Mouse (Mus musculus): ENCODE data around the gene Mfsd7a. TPM values are rescaled to one million over a fixed set of nuclear protein-coding genes. Genes with fewer than 3 reads are reported as not detected.
"Not testable (repeated sequence)": the region's sequence is repeated elsewhere in the genome, so short reads cannot be mapped to it uniquely, and the experiment has no call there.

The Mfsd7a gene
- 1 to 10 TPM; 1.3 to 1.6 TPM for total RNA-seq (2021)
- long read RNA-seq, experiment 1, partial matches to known transcripts, result 1 of 2 reads
- long read RNA-seq, experiment 1, other reads (novel, unspliced or antisense), result 1 of 2 reads
- long read RNA-seq, experiment 2, partial matches to known transcripts, result 0 of 1 reads
- long read RNA-seq, experiment 2, other reads (novel, unspliced or antisense), result 0 of 1 reads

DNA sequence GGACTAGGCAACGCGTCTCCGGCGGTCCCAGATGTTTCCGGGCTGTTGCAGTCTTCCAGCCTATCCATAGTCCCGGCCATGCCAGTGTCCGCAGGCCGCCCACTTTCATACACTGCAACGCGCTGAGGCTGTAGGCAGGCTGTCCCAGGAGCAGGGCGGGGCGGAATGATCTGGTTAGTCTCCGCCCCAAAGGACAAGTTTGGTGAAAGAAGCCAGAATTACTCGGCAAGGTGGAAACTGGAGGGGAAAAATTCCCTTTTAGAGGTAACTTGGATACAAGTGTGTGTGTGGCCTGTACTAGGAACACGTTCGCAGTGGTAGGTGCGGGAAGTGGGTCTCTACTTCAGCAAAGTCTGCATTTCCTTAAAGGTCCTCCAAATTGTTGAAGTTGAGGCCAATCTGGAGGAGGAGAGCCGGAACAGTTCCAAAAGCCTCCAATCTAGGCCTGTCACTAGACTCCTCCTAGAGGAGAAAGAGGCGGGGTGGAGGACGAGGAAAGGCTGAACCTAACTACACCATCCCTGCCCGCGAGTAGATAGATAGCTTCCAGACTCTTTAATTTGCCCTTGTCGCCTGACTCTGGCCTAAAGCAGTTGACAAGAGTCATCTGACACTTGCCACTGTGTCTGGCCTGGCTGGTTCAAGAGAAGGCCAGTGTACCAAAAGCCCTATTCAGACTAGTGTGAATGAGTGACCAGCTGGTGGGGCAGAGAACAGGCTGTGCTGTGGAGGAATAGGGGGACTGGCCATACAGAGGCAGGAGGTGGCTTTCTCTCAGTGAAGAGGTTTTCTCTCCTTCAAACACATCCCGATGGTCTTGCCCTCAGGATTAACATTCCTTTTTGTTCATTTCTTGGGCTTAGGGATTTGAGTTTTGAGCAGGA lies at the start of gene Mfsd7a:
Gene Mfsd7a (minus strand): TSS at position 107 of the 884 bp plus-strand sequence.
- peak; percentile 81 for DNase-seq
- intact Hi-C loops (cut with DNase I; ENCODE audit: low total_unique reads), result no loop called here

DNA sequence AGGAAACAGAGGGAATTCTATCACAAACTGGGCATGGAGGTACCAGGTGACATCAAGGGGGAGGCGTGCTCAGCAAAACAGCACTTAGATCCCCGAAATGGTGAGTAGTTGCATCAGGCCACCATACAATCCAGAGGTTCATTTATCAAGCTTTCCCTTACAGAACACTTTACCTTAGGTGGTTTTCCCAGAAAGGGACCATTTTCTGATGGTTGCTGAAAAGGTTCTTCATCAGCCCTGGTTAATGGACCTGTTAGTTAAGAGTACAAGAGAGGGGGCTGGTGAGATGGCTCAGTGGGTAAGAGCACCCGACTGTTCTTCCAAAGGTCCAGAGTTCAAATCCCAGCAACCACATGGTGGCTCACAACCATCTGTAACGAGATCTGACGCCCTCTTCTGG lies 37.5 kb upstream of the Mfsd7a start:
- DNase-seq; intact Hi-C loops (cut with DNase I; ENCODE audit: low total_unique reads): not testable (repeated sequence)

- intact Hi-C loops (cut with DNase I; ENCODE audit: low total_unique reads), result no loop called here
- DNase-seq, result no peak
These were observed 36.5 kb upstream of the Mfsd7a start for GRCm38 (mm10) chr5:108485239-108485638.

DNA sequence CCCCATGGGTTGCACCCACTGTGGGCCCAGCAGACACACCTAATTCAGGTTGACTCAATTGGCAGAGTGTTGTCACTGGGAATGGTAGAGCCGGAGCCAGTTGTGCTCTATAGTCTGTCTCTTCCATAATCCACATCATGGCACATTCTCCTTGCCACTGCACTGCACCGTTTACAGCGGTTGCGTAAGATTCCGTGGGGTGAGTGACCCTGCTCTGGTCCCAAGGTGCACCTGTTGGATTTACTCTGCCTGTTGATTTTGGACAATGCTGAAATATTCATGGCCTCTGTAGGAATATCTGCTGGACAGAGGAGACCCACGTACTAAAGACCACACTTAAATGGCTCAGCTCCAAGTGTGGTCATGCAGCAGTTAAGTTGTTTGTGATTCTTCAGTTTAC lies 34.3 kb upstream of the Mfsd7a start:
- DNase-seq, result no peak
- intact Hi-C loops (cut with DNase I; ENCODE audit: low total_unique reads), result no loop called here

DNA sequence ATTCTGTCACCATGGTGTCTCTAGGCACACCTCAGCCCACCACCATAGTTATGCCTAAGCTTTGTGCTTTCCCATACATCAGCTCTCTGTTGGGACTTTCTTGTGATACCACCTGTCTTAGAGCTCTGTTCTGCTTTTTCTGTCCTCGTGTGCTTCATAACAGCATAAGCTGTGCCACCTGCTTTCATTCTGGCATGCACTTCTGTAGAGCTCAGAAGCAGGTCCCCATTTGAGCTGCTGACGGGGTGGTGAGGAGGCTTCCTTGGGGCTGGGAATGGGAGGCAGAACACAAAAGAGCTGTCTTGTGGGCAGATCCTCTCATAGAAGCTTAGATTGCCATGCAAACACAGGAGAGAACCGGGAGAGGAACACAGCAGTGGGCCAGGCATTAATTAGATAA lies 27.3 kb upstream of the Mfsd7a start:
- intact Hi-C loops (cut with DNase I; ENCODE audit: low total_unique reads), result no loop called here

DNA sequence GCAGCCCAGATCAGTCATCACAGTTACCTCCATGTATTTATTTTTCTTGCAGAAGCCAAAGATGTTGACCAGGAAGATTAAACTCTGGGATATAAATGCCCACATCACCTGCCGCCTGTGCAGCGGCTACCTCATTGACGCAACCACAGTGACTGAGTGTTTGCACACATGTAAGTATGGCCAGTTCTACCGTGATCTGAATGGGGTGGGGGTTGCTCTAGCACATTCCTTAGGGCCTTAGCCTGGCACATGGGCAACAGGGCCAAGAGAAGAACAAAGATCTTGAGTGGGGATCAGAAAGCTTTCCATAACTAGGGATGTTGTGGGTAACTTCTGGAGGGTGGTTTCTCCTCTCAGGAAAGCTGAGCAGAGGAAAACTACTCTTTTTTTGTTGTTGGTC lies 25.0 kb upstream of the Mfsd7a start:
- intact Hi-C loops (cut with DNase I; ENCODE audit: low total_unique reads), result no loop called here

More for the DNA sequence above, 27.3 kb upstream of the Mfsd7a start:
- DNase-seq, result no peak

DNA sequence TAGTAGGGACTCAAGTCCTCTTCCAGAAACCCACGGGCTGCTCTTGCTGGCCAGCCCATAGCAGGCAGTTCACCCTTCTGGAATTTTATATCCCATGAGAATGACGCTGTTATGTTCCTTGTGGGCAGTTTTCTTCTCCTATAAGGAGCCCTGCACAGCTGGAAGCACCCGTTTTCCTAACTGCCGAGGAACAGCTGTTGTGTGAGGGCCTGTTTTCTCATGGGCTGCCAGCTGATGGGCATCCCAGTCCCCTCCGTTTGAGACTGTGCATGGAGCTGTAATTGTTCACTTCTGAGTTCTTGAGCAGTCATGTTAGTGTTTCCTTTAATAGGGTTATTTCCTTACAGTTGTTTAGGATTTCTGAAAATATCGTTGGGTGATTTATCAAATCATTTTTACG lies 20.9 kb upstream of the Mfsd7a start:
- no peak for DNase-seq
- intact Hi-C loops (cut with DNase I; ENCODE audit: low total_unique reads), result no loop called here

More for the DNA sequence above, 25.0 kb upstream of the Mfsd7a start:
- no peak for DNase-seq

DNA sequence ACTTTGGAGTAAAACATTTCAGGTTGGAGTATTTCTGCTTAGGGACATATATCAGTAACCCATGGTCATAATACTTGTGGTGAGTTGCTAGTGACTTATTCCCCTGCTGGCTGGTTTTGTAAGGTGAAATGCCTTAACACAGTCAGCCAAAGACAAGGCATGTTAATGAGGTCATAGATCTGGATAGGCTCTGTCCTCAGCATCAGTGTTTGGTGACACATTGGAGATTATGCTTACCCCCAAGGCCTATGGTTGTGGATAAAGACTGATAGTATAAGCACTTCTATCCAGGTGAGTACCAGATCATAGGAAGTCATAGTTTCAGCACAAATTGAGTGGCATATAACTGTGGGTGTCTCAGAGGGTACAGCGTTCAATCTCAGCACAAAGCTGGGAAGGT lies 18.0 kb upstream of the Mfsd7a start:
- intact Hi-C loops (cut with DNase I; ENCODE audit: low total_unique reads), result no loop called here
- no peak for DNase-seq

- intact Hi-C loops (cut with DNase I; ENCODE audit: low total_unique reads), result no loop called here
These were observed 16.6 kb upstream of the Mfsd7a start for GRCm38 (mm10) chr5:108465131-108465891.

GRCm38 (mm10) chr5:108462446-108462845 lies 13.8 kb upstream of the Mfsd7a start:
- DNase-seq, result no peak
- intact Hi-C loops (cut with DNase I; ENCODE audit: low total_unique reads), result no loop called here

More at GRCm38 (mm10) chr5:108465131-108465891, 16.6 kb upstream of the Mfsd7a start:
- no peak for DNase-seq

DNA sequence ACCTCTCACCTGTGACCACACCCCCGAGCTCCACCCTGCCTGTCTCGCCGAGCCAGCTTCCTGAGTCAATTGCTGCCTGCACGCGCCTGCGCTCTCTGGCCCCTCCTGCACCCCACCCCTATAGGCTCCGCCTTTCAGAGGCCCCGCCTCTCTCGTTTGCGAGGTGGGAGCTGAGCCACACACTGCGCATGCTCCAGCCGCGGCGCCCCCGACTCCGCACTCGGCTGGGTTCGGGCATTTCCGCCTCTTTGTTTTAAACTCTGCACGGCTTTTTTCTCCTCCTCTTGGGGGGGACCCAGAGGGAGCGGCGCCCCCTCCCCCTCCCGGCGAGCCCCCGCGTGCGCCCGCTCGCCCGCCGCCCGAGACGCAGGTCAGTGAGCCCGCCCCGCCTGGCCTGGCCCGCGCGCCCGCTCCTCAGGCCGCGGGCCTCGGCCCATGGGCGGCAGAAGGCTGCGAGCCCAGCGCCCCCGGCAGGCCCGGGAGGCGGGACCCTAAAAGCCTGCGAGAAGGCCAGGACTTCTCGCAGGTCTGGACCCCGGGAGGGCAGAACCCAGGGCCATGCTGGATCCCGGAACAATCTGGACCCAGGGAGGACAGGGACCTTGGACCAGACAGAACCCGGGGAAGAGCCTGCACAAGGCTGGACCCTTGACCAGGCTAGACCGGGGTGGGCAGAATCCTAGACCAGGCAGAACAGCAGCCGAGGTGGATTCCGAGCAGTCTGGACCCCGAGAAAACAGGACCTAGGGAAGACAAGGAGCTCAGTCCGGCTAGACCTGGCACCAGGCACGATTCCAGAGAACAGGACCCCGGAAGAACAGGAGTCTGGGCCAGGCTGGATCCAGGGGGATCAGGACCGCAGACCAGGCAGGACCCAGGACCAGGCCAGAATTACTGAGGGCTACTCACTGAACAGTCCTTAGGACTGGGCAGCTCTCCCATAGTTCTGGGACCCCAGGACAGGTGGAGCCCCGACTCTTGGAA lies 12.7 kb upstream of the Mfsd7a start, which contains the start of gene Pcgf3:
Gene Pcgf3 (plus strand): TSS at position 151 of the 984 bp plus-strand sequence.
- intact Hi-C loops (cut with DNase I; ENCODE audit: low total_unique reads), result no loop called here
- peak; percentile 97 for DNase-seq

DNA sequence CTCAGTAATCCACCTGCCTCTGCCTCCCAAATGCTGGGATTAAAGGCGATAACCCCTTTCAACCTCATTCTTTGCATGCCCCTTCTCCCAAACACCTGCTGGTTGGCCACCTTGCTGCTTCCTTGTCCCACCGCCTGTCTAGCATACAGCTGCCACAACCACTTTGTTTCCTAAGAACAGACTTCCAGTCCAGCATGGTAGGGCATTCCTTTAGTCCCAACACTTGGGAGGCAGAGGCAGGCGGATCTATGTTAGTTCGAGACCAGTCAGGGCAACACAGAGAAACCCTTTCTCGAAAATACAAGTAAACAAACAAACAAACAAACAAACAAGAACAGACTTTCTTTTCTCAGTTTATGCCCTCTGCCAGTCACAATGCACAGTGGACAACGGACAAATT lies 11.8 kb upstream of the Mfsd7a start:
- intact Hi-C loops (cut with DNase I; ENCODE audit: low total_unique reads), result no loop called here
- no peak for DNase-seq

- DNase-seq, result no peak
- intact Hi-C loops (cut with DNase I; ENCODE audit: low total_unique reads), result no loop called here
These were observed 10.0 kb upstream of the Mfsd7a start for GRCm38 (mm10) chr5:108458706-108459105.

- intact Hi-C loops (cut with DNase I; ENCODE audit: low total_unique reads), result no loop called here
- DNase-seq, result no peak
These were observed 5.4 kb upstream of the Mfsd7a start for GRCm38 (mm10) chr5:108454094-108454493.

DNA sequence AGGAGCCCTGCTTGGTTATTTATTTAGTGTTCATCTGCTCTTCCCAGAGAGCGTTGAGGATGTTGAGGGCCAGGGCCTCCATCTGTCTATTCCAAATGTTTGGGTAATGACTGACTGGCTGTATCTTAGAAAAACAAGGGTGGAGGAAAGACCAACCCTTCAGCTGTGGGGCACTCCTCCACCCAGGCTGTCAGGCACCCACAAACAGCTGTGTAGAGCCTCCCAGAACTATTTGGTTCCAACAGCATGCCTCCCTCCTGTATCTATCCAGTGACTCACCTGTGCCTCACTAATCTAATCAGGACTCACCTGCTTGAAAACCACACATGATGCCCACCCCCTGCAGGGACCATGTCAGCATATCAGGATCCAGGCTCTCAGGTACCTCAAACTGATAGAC lies 3.7 kb upstream of the Mfsd7a start:
- intact Hi-C loops (cut with DNase I; ENCODE audit: low total_unique reads), result no loop called here
- no peak for DNase-seq

DNA sequence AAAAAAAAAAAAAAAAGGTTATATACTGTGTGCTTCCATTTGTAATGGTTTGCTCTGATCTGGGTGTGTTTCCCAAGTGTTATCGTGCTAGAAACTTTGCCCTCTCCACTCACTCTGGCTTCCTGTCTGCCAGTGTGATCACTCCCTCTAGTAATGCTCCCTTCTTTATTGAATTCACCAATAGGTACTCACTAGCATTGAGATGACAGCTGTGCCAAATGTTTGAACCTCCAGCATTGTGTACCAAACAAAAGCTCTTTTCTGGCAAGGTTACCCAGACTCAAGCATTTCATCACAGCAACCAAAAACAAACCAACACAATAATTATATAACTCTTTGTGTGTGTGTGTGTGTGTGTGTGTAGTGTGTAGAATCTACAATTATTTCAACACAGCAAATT lies 2.9 kb upstream of the Mfsd7a start:
- intact Hi-C loops (cut with DNase I; ENCODE audit: low total_unique reads), result no loop called here
- DNase-seq, result no peak

DNA sequence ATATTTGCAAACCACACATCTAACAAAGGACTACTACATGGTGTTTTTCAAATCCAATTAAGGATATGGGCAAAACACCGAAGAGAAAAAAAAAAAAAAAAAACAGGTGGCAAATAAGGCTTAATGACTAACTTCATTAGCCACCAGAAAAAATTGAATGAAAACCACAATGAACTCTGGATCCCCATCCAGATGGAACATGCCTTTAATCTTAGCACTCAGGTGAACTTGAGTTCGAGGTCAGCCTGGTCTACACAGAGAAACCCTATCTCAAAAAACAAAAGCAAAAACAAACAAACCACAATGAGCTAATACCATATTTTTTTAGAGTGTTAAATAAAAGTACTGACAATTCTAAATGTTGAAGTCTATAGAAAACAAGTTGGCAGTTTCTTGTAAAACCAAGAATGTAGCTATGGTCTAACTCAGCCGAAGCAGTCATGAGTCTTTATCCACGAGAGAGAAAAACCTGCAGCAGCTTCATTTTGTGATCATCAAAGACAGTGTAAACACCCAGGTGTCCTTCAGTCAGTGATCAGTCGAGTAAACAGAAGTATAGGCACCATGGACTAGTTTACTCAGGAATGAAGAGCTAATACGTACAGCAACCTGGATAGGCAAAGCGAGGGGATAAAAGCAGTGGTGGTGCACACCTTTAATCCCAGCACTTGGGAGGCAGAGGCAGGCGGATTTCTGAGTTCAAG lies 2.3 kb upstream of the Mfsd7a start:
- intact Hi-C loops (cut with DNase I; ENCODE audit: low total_unique reads), result no loop called here

DNA sequence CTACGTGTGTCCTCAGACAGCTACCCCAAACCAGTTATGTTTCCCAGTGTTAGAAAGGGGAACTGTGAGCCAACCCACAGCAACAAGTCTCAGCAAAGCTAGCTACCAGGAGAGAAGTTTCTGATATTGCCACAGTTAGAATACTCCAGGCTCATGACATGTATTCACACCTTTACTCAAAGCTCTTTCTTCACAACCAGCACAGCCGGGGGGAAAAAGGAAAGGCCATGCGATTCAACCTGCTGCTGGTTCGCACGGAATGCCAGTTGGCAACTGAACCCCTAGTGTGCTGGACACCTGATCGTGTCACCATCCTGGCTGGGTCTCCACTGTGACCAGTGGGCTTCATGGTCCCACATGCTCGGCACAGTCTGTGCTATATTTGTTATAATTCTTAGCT lies 834 bp downstream of the Mfsd7a start:
- intact Hi-C loops (cut with DNase I; ENCODE audit: low total_unique reads), result no loop called here
- no peak for DNase-seq

More for the DNA sequence above, 2.3 kb upstream of the Mfsd7a start:
- no peak for DNase-seq

Data from gastrocnemius, postnatal 14 days (tissue).